In genomic region chr19:12486875-12487274, GRCm38 (mm10) we compare ENCODE assay signal across 9 mouse cellular contexts. TPM values are rescaled to one million over a fixed set of nuclear protein-coding genes. Genes with fewer than 3 reads are reported as not detected.
A peak's percentile ranks its signal among the peaks of the same experiment; 100 is the strongest.
DNase-seq lines count a peak whose midpoint lies in the region; ATAC-seq and TF ChIP-seq lines count a peak whose summit lies in the region.
"Had no signal": no experiment of that assay in that cellular context is flagged by ENCODE, and none has a peak within 500 bp of the region (broad histone marks: within the 10 kb centered on the region; RNA-seq: fewer than 3 reads in every experiment).

No protein-coding gene starts in this region.

- peaks cover 17% of the 10 kb centered on the region; the same call in 1 of the 2 replicates for H3K36me3 ChIP-seq in limb, embryonic 14.5 days (ENCODE audit: control insufficient read depth, insufficient read depth, low read length)
- H3K36me3 ChIP-seq in limb, embryonic 10.5 days, result peaks cover 3% of the 10 kb centered on the region; the same call in 1 of the 2 replicates

- 92% methylated on average over 6 of the region's 6 CpGs for WGBS in limb, embryonic 14.5 days
- 90% methylated on average over 6 of the region's 6 CpGs for WGBS in limb, embryonic 10.5 days

- H3K27me3 ChIP-seq in limb, embryonic 14.5 days (ENCODE audit: control insufficient read depth, insufficient read depth, low read length), result no peaks in the 10 kb centered on the region
- no peaks in the 10 kb centered on the region for H3K27me3 ChIP-seq in limb, embryonic 10.5 days (ENCODE audit: low read depth, poor library complexity, severe bottlenecking)
- H3K27me3 ChIP-seq: embryonic facial prominence, embryonic 13.5 days had no signal

- intact Hi-C loops in gastrocnemius, postnatal 14 days (cut with DNase I; ENCODE audit: low total_unique reads), result no loop called here

- no peak overlapping the region for H3K9ac ChIP-seq in limb, embryonic 14.5 days (ENCODE audit: low read depth, low read length, severe bottlenecking)
- H3K9ac ChIP-seq: embryonic facial prominence, embryonic 13.5 days had no signal

- DNase-seq in limb, embryonic 14.5 days (ENCODE audit: low spot score), result peak; percentile 36
- DNase-seq in limb, embryonic 10.5 days (ENCODE audit: low spot score), result no peak
- DNase-seq in gastrocnemius, postnatal 14 days, result peak; percentile 90
- peak; percentile 72 for DNase-seq in kidney, adult 18-20 months
- DNase-seq in lung, postnatal 36 days, result peak; percentile 87
- DNase-seq in thymus, postnatal 4 days, result no peak
- DNase-seq in cerebellum, adult 9-10 months, result no peak

- H3K4me2 ChIP-seq in limb, embryonic 14.5 days (replicated peaks; ENCODE audit: low read depth, low read length, severe bottlenecking), result no peak overlapping the region
- H3K4me2 ChIP-seq: embryonic facial prominence, embryonic 13.5 days had no signal

- no peak overlapping the region for H3K27ac ChIP-seq in limb, embryonic 14.5 days (replicated peaks; ENCODE audit: low read depth, low read length)
- no peak overlapping the region for H3K27ac ChIP-seq in limb, embryonic 10.5 days
- H3K27ac ChIP-seq: embryonic facial prominence, embryonic 13.5 days had no signal

- no peak; the same call in 1 of the 2 replicates for ATAC-seq in limb, embryonic 14.5 days (ENCODE audit: low FRiP score, low read depth)
- no peak for ATAC-seq in frontal cortex, adult (ENCODE audit: low TSS enrichment)

- H3K9me3 ChIP-seq in limb, embryonic 14.5 days (ENCODE audit: control insufficient read depth, low read length), result no peaks in the 10 kb centered on the region
- H3K9me3 ChIP-seq in limb, embryonic 10.5 days (replicated peaks), result no peaks in the 10 kb centered on the region
- H3K9me3 ChIP-seq: embryonic facial prominence, embryonic 13.5 days had no signal

- peaks cover 3% of the 10 kb centered on the region; the same call in 1 of the 2 replicates for H3K4me1 ChIP-seq in limb, embryonic 14.5 days (ENCODE audit: control insufficient read depth, insufficient read depth, low read length)
- peaks cover 19% of the 10 kb centered on the region for H3K4me1 ChIP-seq in limb, embryonic 10.5 days

- TF ChIP-seq POLR2A in limb, embryonic 14.5 days (IDR thresholded peaks at IDR 0.05; ENCODE audit: borderline replicate concordance, extremely low read depth, insufficient read depth, insufficient read length), result no peak

- no peak overlapping the region for H3K4me3 ChIP-seq in limb, embryonic 14.5 days (replicated peaks; ENCODE audit: low read length)
- H3K4me3 ChIP-seq in limb, embryonic 10.5 days, result no peak overlapping the region
- H3K4me3 ChIP-seq: embryonic facial prominence, embryonic 13.5 days had no signal

RNA-seq across cellular contexts. Expression of gene Dtx4, which starts 14.4 kb away (rescaled TPM):
- polyA plus RNA-seq in limb, embryonic 14.5 days (2012; rRNA removed), result 10.3 and 10.6 TPM in 2 replicates
- 10.4 TPM in 2 replicates for polyA plus RNA-seq in limb, embryonic 14.5 days (2014; fragmentation: Nextera tagmentation; extraction: Ambion mirVana)
- 1.8 and 2.3 TPM in 2 replicates for polyA plus RNA-seq in limb, embryonic 10.5 days (2016; fragmentation: Nextera tagmentation; extraction: Ambion mirVana)
- 10 to 100 TPM; 10.1 to 14.1 TPM for total RNA-seq in gastrocnemius, postnatal 14 days (2021)

RNA-seq across cellular contexts. Expression of gene Mpeg1, which starts 26.3 kb away (rescaled TPM):
- 3.5 and 3.6 TPM in 2 replicates for polyA plus RNA-seq in limb, embryonic 14.5 days (2012; rRNA removed)
- 0.92 and 1.00 TPM in 2 replicates for polyA plus RNA-seq in limb, embryonic 14.5 days (2014; fragmentation: Nextera tagmentation; extraction: Ambion mirVana)
- polyA plus RNA-seq in limb, embryonic 10.5 days (2016; fragmentation: Nextera tagmentation; extraction: Ambion mirVana), result 0.05 and 0.08 TPM in 2 replicates
- total RNA-seq in gastrocnemius, postnatal 14 days (2021), result 1 to 10 TPM; 1.5 to 1.6 TPM

RNA-seq across cellular contexts. Expression of gene Fam111a, which starts 58.7 kb away (rescaled TPM):
- polyA plus RNA-seq in limb, embryonic 14.5 days (2012; rRNA removed), result 11.0 and 17.1 TPM in 2 replicates
- polyA plus RNA-seq in limb, embryonic 14.5 days (2014; fragmentation: Nextera tagmentation; extraction: Ambion mirVana), result 23.8 and 25.1 TPM in 2 replicates
- 11.5 and 15.4 TPM in 2 replicates for polyA plus RNA-seq in limb, embryonic 10.5 days (2016; fragmentation: Nextera tagmentation; extraction: Ambion mirVana)
- total RNA-seq in gastrocnemius, postnatal 14 days (2021), result 1 to 10 TPM; 3.9 to 5.5 TPM

RNA-seq across cellular contexts. Expression of gene Pfpl, which starts 59.2 kb away (rescaled TPM):
- not detected in 2 replicates for polyA plus RNA-seq in limb, embryonic 14.5 days (2012; rRNA removed)
- polyA plus RNA-seq in limb, embryonic 14.5 days (2014; fragmentation: Nextera tagmentation; extraction: Ambion mirVana), result not detected in 2 replicates
- polyA plus RNA-seq in limb, embryonic 10.5 days (2016; fragmentation: Nextera tagmentation; extraction: Ambion mirVana), result not detected in 2 replicates
- not detected for total RNA-seq in gastrocnemius, postnatal 14 days (2021)
- polyA plus RNA-seq: embryonic facial prominence, embryonic 13.5 days had no signal

Comparison
In these comparisons a context has a peak if more than half of its experiments do, and no peak if none do; other contexts are left out.
1. DNase-seq: peak in limb, embryonic 14.5 days (single experiment), gastrocnemius, postnatal 14 days (single experiment), kidney, adult 18-20 months (single experiment) and lung, postnatal 36 days (single experiment); none in limb, embryonic 10.5 days (single experiment), thymus, postnatal 4 days (single experiment) and cerebellum, adult 9-10 months (single experiment).